Mouse (Mus musculus) C2C12 (cell line): Measurements from ENCODE around the gene Rogdi.

Experiments used
- CEBPB ChIP-seq: IDR thresholded peaks from one replicate; pipeline ENCODE4 v1.6.1; 2011; ENCODE audit warnings: low read depth, mild to moderate bottlenecking, control low read depth, moderate library complexity
- CTCF ChIP-seq: IDR thresholded peaks from one replicate; pipeline ENCODE4 v1.5.1; 2011; ENCODE audit not compliant: control insufficient read depth, insufficient read depth, insufficient read length
- FOSL1 ChIP-seq: IDR thresholded peaks from one replicate; pipeline ENCODE4 v1.8.0; 2011; ENCODE audit warnings: mild to moderate bottlenecking, low read length; ENCODE audit not compliant: poor library complexity, insufficient read depth, severe bottlenecking
- MAX ChIP-seq: IDR thresholded peaks from one replicate; pipeline ENCODE4 v1.6.1; 2011; ENCODE audit warnings: mild to moderate bottlenecking, control low read depth
- MYOD1 ChIP-seq: IDR thresholded peaks from one replicate; pipeline ENCODE4 v1.6.1; 2011; ENCODE audit warnings: low read depth; ENCODE audit not compliant: control insufficient read depth, insufficient read length
- MYOG ChIP-seq: IDR thresholded peaks from one replicate; pipeline ENCODE4 v1.6.1; 2011; ENCODE audit not compliant: control insufficient read depth, insufficient read length; ENCODE audit errors: extremely low read depth
- USF1 ChIP-seq: IDR thresholded peaks from one replicate; pipeline ENCODE4 v1.6.1; 2011; ENCODE audit warnings: low read depth, mild to moderate bottlenecking, control low read depth, moderate library complexity

DNA sequence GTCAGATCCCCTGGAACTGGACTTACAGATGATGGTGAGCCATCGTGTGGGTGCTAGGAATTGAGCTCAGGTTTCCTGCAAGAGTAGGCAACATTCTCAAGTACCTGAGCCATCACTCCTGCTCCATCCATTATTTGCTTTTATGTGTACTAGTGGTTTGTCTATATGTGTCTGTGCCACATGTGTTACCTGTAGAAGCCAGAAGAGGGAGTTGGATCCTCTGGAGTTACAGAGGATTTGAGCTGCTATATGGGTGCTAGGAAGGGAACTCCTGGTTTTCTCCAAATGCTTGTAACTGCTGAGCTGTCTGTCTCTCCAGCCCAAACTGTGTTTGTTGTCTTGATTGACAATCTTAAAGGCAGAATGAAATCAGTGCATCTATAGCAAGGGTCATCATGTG is 44.8 kb upstream of the Rogdi start:
- TF ChIP-seq CTCF (no peak), USF1 (no peak), MAX (peak; percentile 36), MYOG (no peak), MYOD1 (no peak), FOSL1 (no peak), CEBPB (no peak)
